12 mouse cellular contexts compared by ENCODE assay signal in genomic region chr10:98962092-98962491, GRCm38 (mm10). TPM values are rescaled to one million over a fixed set of nuclear protein-coding genes. Genes with fewer than 3 reads are reported as not detected.
DNase-seq lines count a peak whose midpoint lies in the region; ATAC-seq lines count a peak whose summit lies in the region.
"Had no signal": no experiment of that assay in that cellular context is flagged by ENCODE, and none has a peak within 500 bp of the region (broad histone marks: within the 10 kb centered on the region; RNA-seq: fewer than 3 reads in every experiment).

No protein-coding gene starts in this region.

- DNase-seq in embryo, embryonic 10.5 days (ENCODE audit: low spot score): peak; percentile 39
- DNase-seq in embryo, embryonic 9.5 days (ENCODE audit: extremely low spot score): no peak
- peak; percentile 17 for DNase-seq in midbrain, embryonic 10.5 days (ENCODE audit: low spot score)
- DNase-seq in midbrain, embryonic 14.5 days: no peak
- DNase-seq in left cerebral cortex, adult 18-20 months (ENCODE audit: low spot score in 2 of 2): peak; percentile 62 to 74
- DNase-seq in right cerebral cortex, adult 2 months (ENCODE audit: low spot score in 2 of 2): peak; percentile 70 to 73
- no peak for DNase-seq in spleen, postnatal 36 days (ENCODE audit: low spot score in 2 of 2)
- no peak for DNase-seq in kidney, adult 18-20 months
- DNase-seq: forebrain, postnatal 0 days; lung, postnatal 10 days had no signal

- H3K36me3 ChIP-seq in midbrain, embryonic 10.5 days: no peaks in the 10 kb centered on the region
- H3K36me3 ChIP-seq in midbrain, embryonic 14.5 days (ENCODE audit: control insufficient read depth, insufficient read depth, low read length): no peaks in the 10 kb centered on the region
- H3K36me3 ChIP-seq: heart, embryonic 12.5 days; neural tube, embryonic 12.5 days had no signal

- no peak overlapping the region for H3K9ac ChIP-seq in midbrain, embryonic 14.5 days (replicated peaks; ENCODE audit: low read length)
- H3K9ac ChIP-seq: forebrain, postnatal 0 days; heart, embryonic 12.5 days; neural tube, embryonic 12.5 days had no signal

- H3K27me3 ChIP-seq in midbrain, embryonic 10.5 days (ENCODE audit: low read depth, poor library complexity, severe bottlenecking): no peaks in the 10 kb centered on the region
- no peaks in the 10 kb centered on the region for H3K27me3 ChIP-seq in midbrain, embryonic 14.5 days (ENCODE audit: control insufficient read depth, insufficient read depth, low read length)
- H3K27me3 ChIP-seq: heart, embryonic 12.5 days; neural tube, embryonic 12.5 days had no signal

- 62% methylated on average over 8 of the region's 8 CpGs for WGBS in midbrain, embryonic 10.5 days
- 75% methylated on average over 8 of the region's 8 CpGs for WGBS in midbrain, embryonic 14.5 days

- no peaks in the 10 kb centered on the region for H3K9me3 ChIP-seq in midbrain, embryonic 10.5 days (replicated peaks)
- H3K9me3 ChIP-seq in midbrain, embryonic 14.5 days (ENCODE audit: control insufficient read depth, low read length): no peaks in the 10 kb centered on the region
- H3K9me3 ChIP-seq: heart, embryonic 12.5 days; neural tube, embryonic 12.5 days had no signal

- H3K27ac ChIP-seq in midbrain, embryonic 10.5 days (replicated peaks): no peak overlapping the region
- H3K27ac ChIP-seq in midbrain, embryonic 14.5 days (replicated peaks; ENCODE audit: low read depth, low read length): no peak overlapping the region
- H3K27ac ChIP-seq: neural tube, embryonic 12.5 days had no signal

- no peak overlapping the region for H3K4me2 ChIP-seq in midbrain, embryonic 14.5 days (ENCODE audit: low read length)
- H3K4me2 ChIP-seq: heart, embryonic 12.5 days; neural tube, embryonic 12.5 days had no signal

- no peak overlapping the region for H3K4me3 ChIP-seq in midbrain, embryonic 10.5 days
- no peak overlapping the region for H3K4me3 ChIP-seq in midbrain, embryonic 14.5 days (replicated peaks; ENCODE audit: low read depth, low read length)
- H3K4me3 ChIP-seq: heart, embryonic 12.5 days; neural tube, embryonic 12.5 days had no signal

- peaks cover 12% of the 10 kb centered on the region; the same call in 1 of the 2 replicates for H3K4me1 ChIP-seq in midbrain, embryonic 10.5 days
- no peaks in the 10 kb centered on the region for H3K4me1 ChIP-seq in midbrain, embryonic 14.5 days (ENCODE audit: control insufficient read depth, insufficient read depth, low read length)

- ATAC-seq in midbrain, embryonic 14.5 days (ENCODE audit: low FRiP score, low TSS enrichment): no peak
- ATAC-seq: forebrain, postnatal 0 days had no signal

RNA-seq across cellular contexts. Expression of gene Atp2b1, which starts 47.9 kb away (rescaled TPM):
- 80.8 and 83.9 TPM in 2 replicates for polyA plus RNA-seq in midbrain, embryonic 10.5 days (2016; fragmentation: Nextera tagmentation; extraction: Ambion mirVana)
- 214 and 229 TPM in 2 replicates for polyA plus RNA-seq in midbrain, embryonic 14.5 days (2014; fragmentation: Nextera tagmentation; extraction: Ambion mirVana)
- 100 to 1,000 TPM; 656 to 703 TPM for total RNA-seq in left cerebral cortex, adult 18-20 months (2021)

Comparison
In these comparisons a context has a peak if more than half of its experiments do, and no peak if none do; other contexts are left out.
1. DNase-seq: peak in embryo, embryonic 10.5 days (single experiment), midbrain, embryonic 10.5 days (single experiment), left cerebral cortex, adult 18-20 months (2 of 2) and right cerebral cortex, adult 2 months (2 of 2); none in embryo, embryonic 9.5 days (single experiment), midbrain, embryonic 14.5 days (single experiment), spleen, postnatal 36 days (0 of 2) and kidney, adult 18-20 months (single experiment).